Mouse (Mus musculus) cerebellum, postnatal 14 days (tissue): ENCODE results near the gene Atf6.
A peak's percentile ranks its signal among the peaks of the same experiment; 100 is the strongest.

Source experiments
- DNase-seq, 2 experiments: peaks; one replicate each; pipeline ENCODE4 v3.0.0; 2021; ENCODE audit warnings: mixed read lengths in 2 of 2

Gene Atf6

DNA sequence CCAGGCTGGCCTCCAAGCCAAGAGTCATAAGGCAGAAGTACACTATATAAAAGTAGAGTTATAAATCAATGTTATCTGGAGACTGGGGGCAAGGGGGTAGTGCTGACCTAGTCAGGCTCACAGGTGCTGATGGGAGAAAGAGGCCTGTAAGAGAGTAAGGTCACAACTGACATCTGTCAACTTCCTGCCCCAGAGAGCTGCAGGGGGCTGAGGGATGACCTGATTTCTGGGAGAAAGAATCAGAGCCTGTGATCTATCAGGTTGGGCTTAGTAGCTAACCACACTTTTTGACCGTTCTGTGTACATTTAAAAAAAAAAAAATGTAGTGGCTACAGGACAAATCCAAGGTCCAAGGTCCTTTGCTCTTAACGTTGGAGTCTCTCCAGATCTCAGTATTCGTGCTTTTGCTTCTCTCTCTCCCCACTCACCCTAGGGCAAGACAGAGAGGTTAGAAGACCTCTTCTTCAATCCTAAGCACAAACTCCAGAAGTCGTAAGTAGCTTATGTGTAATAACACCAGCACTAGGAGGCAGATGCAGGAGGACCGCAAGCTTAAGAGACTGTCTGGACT, 15.4 kb upstream of the Atf6 start:
- DNase-seq: no peak

DNA sequence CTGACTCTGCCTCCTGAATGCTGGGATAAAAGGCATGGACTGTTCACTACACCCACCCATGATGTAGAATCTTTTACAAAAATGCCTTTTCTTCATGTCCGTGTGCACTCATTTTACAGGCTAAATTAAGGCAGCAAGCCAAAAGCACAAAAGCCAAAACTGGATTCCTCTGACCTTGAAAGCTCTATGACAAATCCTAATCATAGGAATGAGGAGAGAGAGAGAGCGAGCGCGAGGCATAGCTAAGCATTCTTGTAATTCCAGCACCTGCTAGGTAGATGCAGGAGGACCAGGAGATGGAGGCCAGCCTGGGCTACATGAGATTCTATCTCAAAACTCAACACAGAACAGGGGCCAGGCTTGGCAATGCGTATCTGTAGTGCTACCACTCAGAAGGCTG, 9.3 kb upstream of the Atf6 start:
- no peak for DNase-seq

DNA sequence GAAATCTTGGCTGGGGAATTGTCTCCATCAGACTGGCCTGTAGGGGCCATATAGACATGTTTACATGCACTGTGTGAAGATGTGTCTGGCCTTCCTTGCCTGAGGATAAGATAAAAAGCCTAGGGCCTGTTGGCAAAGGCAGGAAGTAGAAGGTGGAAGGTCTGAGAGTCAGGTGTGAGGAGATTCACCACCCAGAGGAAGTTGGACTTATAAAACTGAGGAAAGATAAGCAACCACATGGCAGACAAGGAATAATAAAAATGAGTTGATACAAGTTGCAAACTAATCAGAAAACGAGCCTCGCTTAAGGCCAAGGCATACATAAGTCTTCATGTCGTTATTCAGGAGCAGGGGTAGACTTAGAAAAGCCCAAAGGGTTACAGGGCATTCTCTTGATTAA, 8.1 kb upstream of the Atf6 start:
- no peak for DNase-seq

GRCm38 (mm10) chr1:170871961-170872360, 4.4 kb upstream of the Atf6 start:
- no peak for DNase-seq

DNA sequence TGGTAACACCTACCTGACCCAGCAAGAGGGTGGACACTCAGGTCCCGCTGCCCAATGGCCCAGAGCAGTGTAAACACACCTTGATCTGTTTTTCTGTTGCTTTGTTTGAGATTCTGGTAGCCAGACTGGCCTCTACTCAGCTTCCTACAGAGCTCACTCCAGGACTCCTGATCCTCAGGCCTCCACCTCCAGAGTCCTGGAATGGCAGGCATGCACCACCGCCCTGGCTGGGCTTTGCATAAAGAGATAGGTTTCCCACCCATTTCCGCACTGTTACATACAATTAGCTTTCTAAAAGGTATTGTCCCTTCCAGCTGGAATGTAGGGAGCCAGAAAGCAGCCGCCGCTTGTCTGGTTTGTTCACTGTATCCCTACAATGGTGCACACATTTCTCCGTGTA, 3.8 kb upstream of the Atf6 start:
- no peak for DNase-seq

DNA sequence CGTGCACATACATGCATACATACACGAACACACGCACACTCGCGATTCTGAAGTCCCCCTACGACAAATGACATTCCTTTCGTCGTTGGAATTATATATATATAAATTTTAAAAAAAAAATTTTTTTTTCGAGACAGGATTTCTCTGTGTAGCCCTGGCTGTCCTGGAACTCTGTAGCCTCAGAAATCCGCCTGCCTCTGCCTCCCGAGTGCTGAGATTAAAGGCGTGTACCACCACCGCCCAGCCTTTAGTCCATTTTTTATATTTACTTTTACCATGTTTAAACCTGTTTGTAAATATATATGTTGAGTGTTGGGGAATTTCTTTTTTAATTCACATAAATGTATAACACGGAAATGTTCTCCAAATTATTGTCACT, 1.3 kb upstream of the Atf6 start:
- DNase-seq: no peak

DNA sequence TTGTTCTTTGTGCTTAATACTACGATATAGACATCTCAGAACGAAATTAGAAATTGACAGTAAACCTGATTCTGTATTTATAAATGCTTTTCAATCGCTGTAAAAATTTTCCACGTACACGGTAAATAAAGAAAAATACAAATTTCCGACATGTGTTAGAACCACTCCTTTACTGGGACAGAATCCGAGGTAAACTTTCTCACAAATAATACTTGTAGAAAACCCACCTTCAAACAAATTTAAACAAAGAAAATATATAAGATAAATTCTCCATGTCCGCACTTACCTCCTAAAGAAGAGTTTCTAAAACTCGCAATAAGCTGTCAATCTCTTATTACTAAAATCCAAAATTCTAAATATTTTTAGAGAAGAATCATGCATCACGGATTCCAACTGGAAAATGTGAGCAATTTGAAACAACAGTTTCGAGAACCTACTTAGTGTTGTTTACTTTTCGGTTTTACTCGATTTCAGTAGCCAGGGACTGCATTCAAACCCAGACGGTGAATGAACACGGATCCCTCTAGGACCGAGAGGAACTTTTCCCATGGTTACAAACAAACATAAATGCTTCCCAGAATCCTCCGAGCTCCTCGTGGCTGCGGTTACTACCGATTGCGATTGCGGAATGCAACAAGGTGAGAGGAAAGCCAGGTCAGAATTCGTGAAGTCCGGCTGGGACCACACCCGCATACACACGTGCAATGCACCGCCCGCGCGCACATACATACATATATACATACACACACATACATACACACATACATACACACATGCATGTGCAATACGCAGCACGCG, 735 bp upstream of the Atf6 start:
- peak; percentile 71 to 80 for DNase-seq

GRCm38 (mm10) chr1:170866992-170867690, 430 bp downstream of the Atf6 start:
- peak in 1 of 2 experiments; percentile 47 for DNase-seq

- no peak for DNase-seq
Observed at GRCm38 (mm10) chr1:170865406-170865805, 2.2 kb downstream of the Atf6 start.

DNA sequence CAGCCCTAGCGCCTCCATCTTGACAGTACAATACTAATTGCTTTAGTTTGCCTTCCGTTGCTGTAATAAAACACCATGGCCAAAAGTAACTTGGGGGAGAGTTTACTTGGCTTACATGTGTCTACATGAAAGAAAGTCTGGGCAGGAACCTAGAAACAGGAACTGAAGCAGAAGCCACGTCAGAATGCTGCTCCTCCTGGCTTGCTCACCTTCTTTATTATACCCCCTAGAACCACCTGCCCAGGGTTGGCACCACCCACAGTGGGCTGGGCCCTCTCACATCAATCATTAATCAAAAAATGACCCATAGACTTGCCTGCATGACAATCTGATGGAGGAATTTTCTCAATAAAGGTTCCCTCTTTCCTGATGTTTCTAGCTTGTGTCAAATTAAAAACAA, 2.8 kb downstream of the Atf6 start:
- no peak for DNase-seq

GRCm38 (mm10) chr1:170864234-170864633, 3.3 kb downstream of the Atf6 start:
- no peak for DNase-seq

- DNase-seq: no peak
Observed at GRCm38 (mm10) chr1:170863033-170863432, 4.5 kb downstream of the Atf6 start.

- DNase-seq: no peak
Observed at GRCm38 (mm10) chr1:170862435-170862717, 5.2 kb downstream of the Atf6 start.

DNA sequence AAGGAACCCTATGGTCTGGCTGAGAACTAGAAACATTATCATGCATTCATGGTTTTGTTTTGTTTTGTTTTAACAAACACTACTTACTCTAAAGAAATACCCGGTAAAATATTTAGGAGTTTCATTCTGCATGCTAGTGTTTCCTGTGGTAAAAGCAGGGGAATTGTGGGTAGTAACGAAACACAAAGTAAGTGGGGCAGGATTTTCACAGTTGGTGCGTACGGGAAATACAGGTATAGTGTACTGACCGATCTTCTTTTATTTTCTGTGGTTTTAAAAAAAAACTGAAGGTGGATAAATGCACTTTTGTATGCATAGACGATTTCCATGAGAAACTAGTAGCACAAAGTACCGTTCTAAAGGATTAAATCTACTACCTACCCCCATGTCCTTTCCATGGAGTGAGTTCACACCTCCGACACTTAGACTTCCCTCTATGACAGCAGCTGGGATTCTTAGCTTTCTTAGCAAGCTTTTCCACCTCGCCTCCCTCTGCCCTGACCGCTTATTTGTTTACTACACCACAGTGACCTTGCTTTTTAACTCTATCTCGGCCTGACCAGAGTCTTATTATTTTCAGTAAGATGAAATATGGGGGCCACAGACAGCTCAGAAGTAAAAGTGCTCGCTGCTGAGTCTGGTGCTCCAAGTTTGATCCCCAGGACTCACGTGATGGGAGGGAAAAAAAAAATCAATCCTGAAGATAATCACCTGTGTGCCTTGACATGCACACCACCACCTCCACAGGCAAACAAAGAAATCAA, 5.7 kb downstream of the Atf6 start:
- no peak for DNase-seq

DNA sequence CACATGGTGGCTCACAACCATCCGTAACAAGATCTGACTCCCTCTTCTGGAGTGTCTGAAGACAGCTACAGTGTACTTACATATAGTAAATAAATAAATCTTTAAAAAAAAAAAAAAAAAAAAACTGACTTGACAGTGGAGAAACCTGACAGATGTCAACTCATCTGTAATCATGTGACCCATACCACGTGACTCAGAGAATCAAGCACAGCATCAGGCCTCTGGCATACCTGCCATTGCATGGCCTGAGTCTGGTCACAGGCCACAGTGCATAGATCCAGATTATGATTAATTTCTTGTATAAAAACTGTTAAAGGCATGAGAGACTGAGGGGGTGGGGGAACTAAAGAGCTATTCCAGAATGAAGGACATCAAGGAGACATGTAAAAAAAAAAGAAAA, 8.7 kb downstream of the Atf6 start:
- no peak for DNase-seq

GRCm38 (mm10) chr1:170857369-170857768, 10.2 kb downstream of the Atf6 start:
- DNase-seq: peak; percentile 29 to 45

DNA sequence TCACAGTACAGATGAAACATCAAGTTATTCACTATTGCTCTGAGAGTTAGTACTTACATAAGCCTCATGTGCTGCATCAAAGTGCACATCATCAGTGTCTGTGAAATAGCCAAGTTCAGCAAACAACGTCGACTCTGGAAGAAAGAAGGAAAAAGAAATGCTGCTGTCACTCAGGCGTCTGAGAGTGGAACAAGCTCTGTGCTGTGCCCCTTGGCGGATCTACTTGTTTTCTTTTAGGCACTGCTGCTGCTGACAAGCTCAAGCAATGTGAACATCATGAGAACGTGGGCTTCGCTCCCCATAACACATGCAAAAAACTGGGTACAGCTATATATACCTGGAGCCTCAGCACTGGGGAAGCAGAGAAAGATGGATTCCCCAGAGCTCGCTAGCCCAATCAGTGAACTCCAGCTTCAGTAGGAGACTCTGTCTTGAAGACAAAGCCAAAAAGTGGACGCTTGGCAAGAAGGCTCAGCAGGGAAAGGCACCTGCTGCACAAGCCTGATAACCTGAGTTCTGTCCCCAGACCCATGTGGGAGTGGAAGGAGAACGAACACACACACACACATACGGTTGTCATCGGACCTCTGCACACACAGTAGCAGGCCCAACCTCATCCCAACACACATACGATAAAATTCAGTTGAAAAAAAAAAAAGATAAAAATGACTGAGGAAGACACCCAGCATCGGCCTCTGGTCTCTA, 12.4 kb downstream of the Atf6 start:
- no peak for DNase-seq

DNA sequence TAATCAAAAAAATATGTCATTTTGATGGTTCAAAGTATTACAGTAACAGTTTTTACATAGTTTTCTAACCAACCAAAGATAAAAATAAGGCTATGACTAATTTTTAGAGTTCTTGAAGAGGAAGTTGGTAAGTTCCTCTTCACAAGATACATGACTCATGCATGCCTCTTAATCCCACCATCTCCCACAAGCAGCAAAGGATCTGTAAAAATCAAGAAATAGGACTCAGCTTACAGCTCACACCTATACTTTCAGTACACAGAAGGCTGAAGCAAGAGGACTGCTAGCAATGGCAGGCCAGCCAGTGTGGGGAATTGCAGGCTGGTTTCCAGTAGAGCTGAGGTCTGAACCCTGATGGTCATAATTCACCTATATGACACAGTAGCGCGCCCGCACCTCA, 14.0 kb downstream of the Atf6 start:
- DNase-seq: no peak

- DNase-seq: no peak
Observed at GRCm38 (mm10) chr1:170850637-170851624, 16.6 kb downstream of the Atf6 start.

DNA sequence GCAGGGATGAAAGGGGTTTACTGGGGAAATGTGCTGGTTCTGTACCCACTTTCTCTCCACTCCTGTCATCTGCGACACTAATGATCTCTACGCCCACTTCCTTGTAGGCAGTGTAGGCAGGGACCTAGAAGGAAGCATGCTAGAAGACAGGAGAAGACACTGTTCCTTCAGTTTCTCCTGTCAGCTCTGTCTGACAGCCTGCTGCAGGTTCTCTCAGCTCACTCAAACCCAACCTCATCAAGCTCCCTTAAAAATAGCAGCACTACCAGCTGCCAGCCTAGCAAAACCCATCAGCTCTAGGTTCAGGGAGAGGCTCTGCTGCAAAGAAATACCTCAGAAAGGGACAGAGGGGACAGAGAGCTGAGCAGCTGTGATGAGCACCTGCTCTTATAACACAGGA, 17.6 kb downstream of the Atf6 start:
- DNase-seq: no peak

DNA sequence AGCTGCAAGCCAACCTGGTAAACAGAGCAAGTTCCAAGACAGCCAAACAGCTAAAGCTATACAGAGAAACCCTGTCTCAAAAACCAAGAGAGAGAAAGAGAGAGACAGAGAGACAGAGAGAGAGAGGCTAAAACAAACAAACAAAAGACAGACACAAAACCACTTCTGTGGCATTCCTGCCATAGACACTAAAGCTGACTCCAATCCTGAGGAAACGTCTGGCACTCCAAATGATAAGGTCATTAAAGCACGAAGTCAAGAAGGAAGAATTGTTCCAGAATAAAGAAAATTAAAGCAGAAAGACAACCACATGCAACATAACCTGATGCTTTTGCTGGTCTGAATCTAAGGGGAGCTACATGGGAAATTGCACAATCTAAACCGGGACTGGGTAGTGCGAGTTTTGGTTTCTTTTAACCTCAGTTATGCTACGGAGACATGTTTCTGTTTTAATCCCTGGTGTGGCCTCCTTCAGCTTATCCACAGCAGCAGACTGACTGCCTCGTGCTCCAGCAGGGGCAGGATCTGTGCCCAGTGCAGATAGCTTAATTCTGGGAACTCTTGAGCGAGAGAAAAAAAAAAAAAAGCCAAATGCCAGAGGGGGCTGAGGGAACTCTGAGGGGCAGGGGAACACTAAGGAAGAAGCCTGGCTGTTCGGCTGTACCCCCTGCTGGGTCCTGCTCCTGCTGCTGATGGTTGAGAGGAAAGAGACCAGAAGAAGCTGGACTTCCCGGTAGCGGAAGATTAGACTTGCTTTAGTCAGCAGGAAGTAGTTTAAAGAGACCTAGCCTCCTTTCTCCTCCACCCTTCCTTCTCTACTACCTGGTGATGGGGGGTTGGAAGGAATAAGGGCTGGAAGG, 21.9 kb downstream of the Atf6 start:
- peak; percentile 10 to 20 for DNase-seq
